Mouse (Mus musculus): Measurements from ENCODE around the gene Etv1. TPM values are rescaled to one million over a fixed set of nuclear protein-coding genes. Genes with fewer than 3 reads are reported as not detected.
"Not testable (repeated sequence)": the region's sequence is repeated elsewhere in the genome, so short reads cannot be mapped to it uniquely, and the experiment has no call there.

Etv1 gene
- polyA plus RNA-seq, 1 experiment: 2.0 TPM

- WGBS: 96% methylated on average over 10 of the region's 10 CpGs
- no peaks in the 10 kb centered on the region for H3K4me1 ChIP-seq (replicated peaks; ENCODE audit: control insufficient read depth, insufficient read depth, low read length)
- no peak overlapping the region for H3K27ac ChIP-seq (ENCODE audit: control insufficient read depth, insufficient read depth, low read length)
- H3K27me3 ChIP-seq (ENCODE audit: control insufficient read depth, insufficient read depth, low read length): no peaks in the 10 kb centered on the region
- TF ChIP-seq POLR2A (IDR thresholded peaks at IDR 0.05; ENCODE audit: control insufficient read depth, extremely low read depth, insufficient read depth, low read length, poor library complexity) (no peak), CTCF (IDR thresholded peaks at IDR 0.05; ENCODE audit: borderline replicate concordance, control insufficient read depth, extremely low read depth, insufficient read depth, low read length, poor library complexity) (no peak)
- H3K36me3 ChIP-seq (ENCODE audit: control insufficient read depth, insufficient read depth, low read length): no peaks in the 10 kb centered on the region
- no peak overlapping the region for H3K4me3 ChIP-seq (ENCODE audit: control insufficient read depth, insufficient read depth, low read length)
- no peak for DNase-seq
Observed at GRCm38 (mm10) chr12:38832981-38833380, 53.8 kb downstream of the Etv1 start.

GRCm38 (mm10) chr12:38834581-38834980 lies 55.4 kb downstream of the Etv1 start:
- Histone ChIP-seq H3K4me1 (replicated peaks; ENCODE audit: control insufficient read depth, insufficient read depth, low read length) (no peaks in the 10 kb centered on the region), H3K27ac (ENCODE audit: control insufficient read depth, insufficient read depth, low read length) (no peak overlapping the region), H3K36me3 (ENCODE audit: control insufficient read depth, insufficient read depth, low read length) (no peaks in the 10 kb centered on the region), H3K27me3 (ENCODE audit: control insufficient read depth, insufficient read depth, low read length) (no peaks in the 10 kb centered on the region), H3K4me3 (ENCODE audit: control insufficient read depth, insufficient read depth, low read length) (no peak overlapping the region)
- no peak for DNase-seq
- 95% methylated on average over 4 of the region's 4 CpGs for WGBS
- TF ChIP-seq CTCF (IDR thresholded peaks at IDR 0.05; ENCODE audit: borderline replicate concordance, control insufficient read depth, extremely low read depth, insufficient read depth, low read length, poor library complexity) (no peak), POLR2A (IDR thresholded peaks at IDR 0.05; ENCODE audit: control insufficient read depth, extremely low read depth, insufficient read depth, low read length, poor library complexity) (no peak)

GRCm38 (mm10) chr12:38834986-38835385 lies 55.8 kb downstream of the Etv1 start:
- WGBS: 96% methylated on average over 7 of the region's 8 CpGs
- DNase-seq; H3K27ac ChIP-seq (ENCODE audit: control insufficient read depth, insufficient read depth, low read length); H3K4me1 ChIP-seq (replicated peaks; ENCODE audit: control insufficient read depth, insufficient read depth, low read length); H3K27me3 ChIP-seq (ENCODE audit: control insufficient read depth, insufficient read depth, low read length); H3K36me3 ChIP-seq (ENCODE audit: control insufficient read depth, insufficient read depth, low read length); H3K4me3 ChIP-seq (ENCODE audit: control insufficient read depth, insufficient read depth, low read length): not testable (repeated sequence)

GRCm38 (mm10) chr12:38843801-38844295 lies 64.7 kb downstream of the Etv1 start:
- no peaks in the 10 kb centered on the region for H3K4me1 ChIP-seq (replicated peaks; ENCODE audit: control insufficient read depth, insufficient read depth, low read length)
- no peak for DNase-seq
- WGBS: 79% methylated on average over 1 of the region's 1 CpGs
- no peak overlapping the region for H3K4me3 ChIP-seq (ENCODE audit: control insufficient read depth, insufficient read depth, low read length)
- no peak overlapping the region for H3K27ac ChIP-seq (ENCODE audit: control insufficient read depth, insufficient read depth, low read length)
- H3K36me3 ChIP-seq (ENCODE audit: control insufficient read depth, insufficient read depth, low read length): no peaks in the 10 kb centered on the region
- TF ChIP-seq CTCF (IDR thresholded peaks at IDR 0.05; ENCODE audit: borderline replicate concordance, control insufficient read depth, extremely low read depth, insufficient read depth, low read length, poor library complexity): no peak
- no peaks in the 10 kb centered on the region for H3K27me3 ChIP-seq (ENCODE audit: control insufficient read depth, insufficient read depth, low read length)

DNA sequence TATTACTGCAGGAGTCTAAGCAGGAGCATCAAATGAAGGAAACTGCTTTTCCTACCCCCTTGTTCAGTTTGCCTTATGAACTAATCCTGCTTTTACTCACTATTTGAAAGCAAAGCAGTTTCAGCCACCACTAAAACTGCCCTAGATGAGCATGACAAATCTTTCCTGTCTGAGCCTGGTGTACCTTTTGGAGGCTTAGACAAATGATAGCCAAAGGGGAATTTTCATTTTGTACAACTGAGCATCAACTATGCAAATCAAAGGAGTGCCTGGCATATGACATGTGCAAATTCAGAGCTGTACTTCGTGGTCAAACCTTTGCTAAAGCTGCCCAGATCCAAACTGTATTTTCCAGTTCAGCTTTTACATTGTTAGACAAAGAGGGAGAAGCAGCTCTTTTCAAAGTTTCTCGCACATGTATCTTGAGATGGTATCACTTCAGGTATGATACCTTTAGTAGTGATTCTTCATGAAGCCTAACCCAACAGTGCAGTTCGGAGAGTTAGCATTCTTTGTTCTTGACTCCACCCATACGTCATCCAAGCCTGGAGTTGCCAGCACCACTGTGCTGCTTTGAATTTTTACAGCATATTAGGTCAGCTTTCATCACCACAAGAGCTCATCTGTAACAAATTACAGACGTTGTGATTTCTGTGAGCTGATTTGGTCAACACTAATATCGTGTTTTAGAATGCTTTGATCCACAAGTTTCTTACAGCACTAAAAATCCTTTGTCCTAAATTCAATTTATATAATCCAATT lies 68.5 kb downstream of the Etv1 start:
- Histone ChIP-seq H3K4me1 (replicated peaks; ENCODE audit: control insufficient read depth, insufficient read depth, low read length) (no peaks in the 10 kb centered on the region), H3K27me3 (ENCODE audit: control insufficient read depth, insufficient read depth, low read length) (no peaks in the 10 kb centered on the region), H3K27ac (ENCODE audit: control insufficient read depth, insufficient read depth, low read length) (no peak overlapping the region), H3K4me3 (ENCODE audit: control insufficient read depth, insufficient read depth, low read length) (no peak overlapping the region), H3K36me3 (ENCODE audit: control insufficient read depth, insufficient read depth, low read length) (no peaks in the 10 kb centered on the region)
- no peak for TF ChIP-seq CTCF (IDR thresholded peaks at IDR 0.05; ENCODE audit: borderline replicate concordance, control insufficient read depth, extremely low read depth, insufficient read depth, low read length, poor library complexity)
- no peak for TF ChIP-seq POLR2A (IDR thresholded peaks at IDR 0.05; ENCODE audit: control insufficient read depth, extremely low read depth, insufficient read depth, low read length, poor library complexity)
- WGBS: 91% methylated on average over 6 of the region's 6 CpGs
- DNase-seq: no peak

DNA sequence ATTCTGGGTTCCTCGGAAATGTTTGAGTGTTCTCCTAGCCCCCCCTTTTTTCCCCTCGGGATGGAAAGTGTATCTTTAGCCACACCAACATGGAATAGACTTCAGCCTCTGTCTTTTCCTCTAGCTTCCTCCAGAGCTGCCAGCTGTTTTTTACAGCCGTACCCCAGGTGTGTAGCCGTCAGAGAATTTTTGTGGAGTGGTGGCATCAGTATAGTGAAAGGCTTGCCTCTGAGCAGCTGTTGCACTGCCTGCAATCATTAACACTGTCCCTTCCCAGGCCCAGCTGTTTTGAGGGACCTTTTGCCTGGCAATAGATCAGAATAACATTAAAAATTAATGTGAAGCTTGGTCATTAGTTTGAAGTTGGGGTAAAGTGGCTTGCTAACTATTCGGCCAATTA lies 70.8 kb downstream of the Etv1 start:
- Histone ChIP-seq H3K27ac (ENCODE audit: control insufficient read depth, insufficient read depth, low read length) (no peak overlapping the region), H3K4me1 (replicated peaks; ENCODE audit: control insufficient read depth, insufficient read depth, low read length) (no peaks in the 10 kb centered on the region), H3K4me3 (ENCODE audit: control insufficient read depth, insufficient read depth, low read length) (no peak overlapping the region), H3K27me3 (ENCODE audit: control insufficient read depth, insufficient read depth, low read length) (no peaks in the 10 kb centered on the region), H3K36me3 (ENCODE audit: control insufficient read depth, insufficient read depth, low read length) (no peaks in the 10 kb centered on the region)
- DNase-seq: no peak
- TF ChIP-seq CTCF (IDR thresholded peaks at IDR 0.05; ENCODE audit: borderline replicate concordance, control insufficient read depth, extremely low read depth, insufficient read depth, low read length, poor library complexity) (no peak), POLR2A (IDR thresholded peaks at IDR 0.05; ENCODE audit: control insufficient read depth, extremely low read depth, insufficient read depth, low read length, poor library complexity) (no peak)
- WGBS: 96% methylated on average over 5 of the region's 5 CpGs

DNA sequence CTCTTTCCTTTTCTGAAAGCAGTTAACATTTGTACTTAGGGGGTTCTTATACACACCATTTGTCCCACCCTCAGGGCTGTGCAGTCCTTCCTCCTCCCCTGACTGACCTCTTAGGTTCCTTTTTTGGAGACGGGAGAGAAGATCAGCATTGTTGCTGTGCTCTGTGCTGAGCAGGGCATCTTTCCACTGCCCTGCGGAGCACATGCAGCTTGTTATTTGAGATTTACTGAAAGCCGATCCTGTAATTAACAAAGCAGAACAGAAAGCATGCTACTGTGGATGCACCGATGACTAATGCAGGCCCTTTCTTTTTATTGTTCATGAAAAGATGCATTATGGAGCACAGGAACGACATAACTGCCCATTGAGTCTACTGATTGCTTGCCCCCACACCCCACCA lies 75.1 kb downstream of the Etv1 start:
- Histone ChIP-seq H3K27me3 (ENCODE audit: control insufficient read depth, insufficient read depth, low read length) (no peaks in the 10 kb centered on the region), H3K36me3 (ENCODE audit: control insufficient read depth, insufficient read depth, low read length) (no peaks in the 10 kb centered on the region), H3K27ac (ENCODE audit: control insufficient read depth, insufficient read depth, low read length) (no peak overlapping the region), H3K4me3 (ENCODE audit: control insufficient read depth, insufficient read depth, low read length) (no peak overlapping the region), H3K4me1 (replicated peaks; ENCODE audit: control insufficient read depth, insufficient read depth, low read length) (no peaks in the 10 kb centered on the region)
- WGBS: 88% methylated on average over 5 of the region's 5 CpGs
- DNase-seq: no peak
- TF ChIP-seq POLR2A (IDR thresholded peaks at IDR 0.05; ENCODE audit: control insufficient read depth, extremely low read depth, insufficient read depth, low read length, poor library complexity) (no peak), CTCF (IDR thresholded peaks at IDR 0.05; ENCODE audit: borderline replicate concordance, control insufficient read depth, extremely low read depth, insufficient read depth, low read length, poor library complexity) (no peak)

All from thymus, adult 2 months (tissue).